In the genomic region with DNA sequence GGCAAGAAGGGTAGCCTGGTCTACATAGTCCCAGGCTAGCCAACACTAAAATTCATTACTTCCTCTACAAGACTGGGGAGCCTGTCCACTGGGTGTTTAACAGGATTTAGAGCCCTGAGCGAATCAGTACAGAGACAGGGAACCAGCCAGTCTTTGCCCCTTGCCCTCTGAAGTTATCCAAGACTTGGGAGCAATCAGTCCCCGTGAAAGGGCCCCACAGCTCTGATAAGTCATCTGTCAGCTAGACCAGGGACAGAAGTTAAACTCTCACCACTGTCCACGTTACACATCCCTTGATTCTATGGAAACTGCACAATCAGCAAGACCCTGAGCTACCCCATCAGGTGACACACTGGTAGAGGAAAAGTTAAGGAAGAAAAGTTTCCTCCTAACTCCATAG, we compare ENCODE assay signal across 20 mouse cellular contexts. TPM values are rescaled to one million over a fixed set of nuclear protein-coding genes. Genes with fewer than 3 reads are reported as not detected.
"Had no signal": no experiment of that assay in that cellular context is flagged by ENCODE, and none has a peak within 500 bp of the region (broad histone marks: within the 10 kb centered on the region; RNA-seq: fewer than 3 reads in every experiment).

No protein-coding gene starts in this region.

- H3K4me3 ChIP-seq: liver, embryonic 13.5 days; liver, embryonic 15.5 days; megakaryocyte, embryonic 14.5 days; midbrain, embryonic 12.5 days; myocyte; neural tube, embryonic 12.5 days; stomach, embryonic 15.5 days had no signal

- H3K27ac ChIP-seq: liver, embryonic 13.5 days; liver, embryonic 15.5 days; macrophage; midbrain, embryonic 12.5 days; neural tube, embryonic 12.5 days; stomach, embryonic 15.5 days; stomach, postnatal 0 days had no signal

- H3K4me2 ChIP-seq: liver, embryonic 13.5 days; liver, embryonic 15.5 days; lung, embryonic 14.5 days; midbrain, embryonic 12.5 days; neural tube, embryonic 12.5 days; stomach, embryonic 15.5 days had no signal

- H3K36me3 ChIP-seq: liver, embryonic 13.5 days; liver, embryonic 15.5 days; neural tube, embryonic 12.5 days; stomach, embryonic 15.5 days had no signal

- H3K4me1 ChIP-seq: midbrain, embryonic 12.5 days; neural tube, embryonic 12.5 days; stomach, embryonic 15.5 days had no signal

- H3K27me3 ChIP-seq: liver, embryonic 13.5 days; liver, embryonic 15.5 days; midbrain, embryonic 12.5 days; neural tube, embryonic 12.5 days; stomach, embryonic 15.5 days had no signal

- H3K9ac ChIP-seq: liver, embryonic 13.5 days; liver, embryonic 15.5 days; liver, postnatal 0 days; lung, embryonic 14.5 days; midbrain, embryonic 12.5 days; neural tube, embryonic 12.5 days; stomach, embryonic 15.5 days had no signal

- H3K9me3 ChIP-seq: liver, embryonic 13.5 days; liver, embryonic 15.5 days; megakaryocyte, embryonic 14.5 days; midbrain, embryonic 12.5 days; neural tube, embryonic 12.5 days; stomach, embryonic 15.5 days had no signal

- ATAC-seq: liver, postnatal 0 days; midbrain, embryonic 16.5 days had no signal

- DNase-seq: liver, embryonic 13.5 days; liver, postnatal 0 days; lung, postnatal 10 days; lung, postnatal 36 days; midbrain, embryonic 14.5 days; right cerebral cortex, postnatal 14 days; thymus, adult 2 months; thymus, postnatal 25 days had no signal

RNA-seq across cellular contexts. Expression of a gene that starts 23.5 kb away (rescaled TPM):
- total RNA-seq: megakaryocyte progenitor cell, adult 5-6 weeks had no signal
- polyA plus RNA-seq: liver, embryonic 15.5 days; macrophage; midbrain, embryonic 16.5 days; neural tube, embryonic 12.5 days; neural tube, embryonic 14.5 days had no signal
